Mouse (Mus musculus) T-cell, adult 2 months (primary cell): Measurements from ENCODE around the gene Grhl3.

Experiments used
- DNase-seq: peaks from one replicate; pipeline ENCODE4 v3.0.0; 2022; ENCODE audit warnings: low spot score

Gene Grhl3

DNA sequence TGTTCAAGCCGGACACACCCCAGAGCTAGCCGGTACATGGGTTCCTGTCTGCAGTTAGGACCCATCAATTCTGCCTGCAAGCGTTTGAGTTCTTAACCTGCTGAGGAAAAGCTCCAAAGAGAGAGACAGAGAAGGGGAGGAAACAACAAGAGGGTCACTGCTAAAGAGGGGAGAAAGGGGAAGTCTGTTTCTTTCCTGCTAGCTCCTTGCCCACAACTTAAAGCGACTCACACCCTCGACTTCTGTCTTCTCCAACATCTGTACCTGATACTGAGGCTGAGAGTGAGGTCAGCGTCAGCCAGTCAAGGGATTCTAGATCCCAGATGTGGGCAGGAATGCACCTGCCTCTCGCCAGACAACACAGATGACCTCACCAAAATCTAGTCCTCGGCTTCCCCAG is 1.2 kb downstream of the Grhl3 start:
- no peak for DNase-seq

DNA sequence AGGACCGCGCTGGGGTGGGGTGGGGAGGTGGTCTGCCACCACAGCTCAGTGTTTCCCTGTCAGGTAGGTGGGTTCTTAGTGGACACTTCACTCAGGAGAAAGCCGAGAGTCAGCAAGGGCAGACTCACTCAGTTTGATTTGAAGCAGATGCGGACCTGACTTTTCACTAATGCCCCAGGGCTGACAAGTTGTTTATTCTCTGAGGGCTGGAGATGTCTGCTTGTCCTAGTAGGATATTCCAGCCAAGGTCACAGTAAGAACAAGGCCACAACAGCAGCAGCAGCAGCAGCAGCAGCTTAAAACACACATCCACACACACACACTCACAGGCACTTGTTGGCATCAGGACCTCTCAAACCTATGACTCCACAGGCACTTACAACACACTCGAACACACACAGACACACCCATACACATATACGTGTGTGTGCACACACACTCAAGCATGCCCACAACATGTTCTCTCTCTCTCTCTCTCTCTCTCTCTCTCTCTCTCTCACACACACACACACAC is 2.3 kb downstream of the Grhl3 start:
- DNase-seq = no peak

DNA sequence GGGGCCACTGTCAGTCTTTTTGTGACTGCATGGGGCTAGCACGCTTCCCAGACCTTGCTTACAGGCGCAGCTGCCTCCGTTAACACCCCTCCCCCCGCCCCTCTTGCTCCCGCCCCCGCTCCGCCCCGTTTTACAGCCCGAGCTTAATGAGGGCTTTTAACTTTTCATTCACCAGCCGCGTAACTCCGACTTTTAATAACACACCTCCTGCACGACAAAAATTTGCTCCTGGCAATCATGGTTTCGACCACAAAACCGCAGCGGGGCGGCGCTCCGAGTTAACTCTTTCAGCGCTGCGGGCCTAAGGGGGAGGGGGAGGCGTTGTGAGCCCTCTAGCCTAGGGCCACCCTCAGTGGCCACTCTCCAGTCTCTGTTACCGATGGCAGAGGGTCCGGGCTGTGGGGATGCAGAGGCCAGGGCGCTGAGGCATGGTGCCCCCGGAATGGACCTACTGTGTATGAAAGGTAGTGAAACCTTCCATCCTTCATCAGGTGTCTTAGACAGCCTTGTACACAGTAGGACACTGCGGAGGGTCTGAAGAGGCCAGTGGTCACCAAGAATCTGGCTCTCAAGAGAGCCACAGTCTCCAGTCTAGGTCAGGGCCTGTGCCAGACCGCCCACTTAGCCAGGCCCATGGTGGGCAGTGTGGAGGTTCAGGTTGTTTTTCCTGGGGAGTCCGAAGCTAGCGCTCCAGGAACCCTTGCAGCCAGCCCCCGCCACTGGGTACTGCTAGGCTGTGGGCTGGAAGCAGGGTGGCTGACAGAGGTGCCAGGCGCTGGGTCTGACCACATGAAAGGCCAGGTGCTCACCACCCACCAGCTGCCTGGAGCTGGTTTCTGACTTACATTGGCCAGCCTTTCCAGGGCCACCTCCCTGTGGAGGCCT is 3.0 kb downstream of the Grhl3 start:
- DNase-seq = peak; percentile 73

DNA sequence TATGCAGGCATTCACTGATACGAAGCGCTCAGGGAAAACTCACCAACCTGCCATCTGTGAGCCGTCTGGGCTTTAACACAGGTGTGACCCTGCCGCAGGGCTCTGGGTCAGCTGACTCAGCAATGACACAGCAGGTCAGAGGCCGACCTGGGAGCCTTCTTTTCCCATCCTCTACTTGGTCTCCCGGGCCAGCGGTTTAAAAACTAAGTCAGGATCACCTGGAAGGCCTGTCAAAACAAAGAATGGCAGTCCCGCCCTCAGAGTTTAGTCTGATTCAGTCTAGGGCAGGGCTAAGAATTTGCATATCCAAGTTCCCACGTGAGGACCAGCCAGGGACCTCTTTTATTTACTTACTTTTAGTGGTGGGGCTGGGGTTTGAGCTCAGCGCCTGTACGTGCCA is 4.2 kb downstream of the Grhl3 start:
- DNase-seq = no peak

DNA sequence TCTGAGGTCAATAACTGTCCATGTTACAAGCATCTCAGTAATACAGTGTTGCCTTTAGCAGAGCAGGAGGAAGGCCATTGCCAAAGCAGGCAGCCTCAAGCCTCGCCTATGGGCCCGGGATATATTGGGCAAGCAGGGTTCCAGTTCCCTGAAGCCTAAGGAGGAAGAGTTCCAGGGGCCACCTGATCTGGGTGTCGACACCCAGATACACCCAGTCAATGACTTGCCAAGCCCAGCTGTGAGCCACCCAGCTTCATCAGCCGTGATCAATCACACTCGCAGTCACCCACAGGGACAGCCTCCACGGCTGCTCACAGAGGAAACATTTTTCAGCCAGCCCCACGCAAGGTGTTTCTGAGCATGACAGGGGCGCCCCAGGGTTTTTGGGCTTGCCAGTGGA is 5.9 kb downstream of the Grhl3 start:
- DNase-seq = no peak

DNA sequence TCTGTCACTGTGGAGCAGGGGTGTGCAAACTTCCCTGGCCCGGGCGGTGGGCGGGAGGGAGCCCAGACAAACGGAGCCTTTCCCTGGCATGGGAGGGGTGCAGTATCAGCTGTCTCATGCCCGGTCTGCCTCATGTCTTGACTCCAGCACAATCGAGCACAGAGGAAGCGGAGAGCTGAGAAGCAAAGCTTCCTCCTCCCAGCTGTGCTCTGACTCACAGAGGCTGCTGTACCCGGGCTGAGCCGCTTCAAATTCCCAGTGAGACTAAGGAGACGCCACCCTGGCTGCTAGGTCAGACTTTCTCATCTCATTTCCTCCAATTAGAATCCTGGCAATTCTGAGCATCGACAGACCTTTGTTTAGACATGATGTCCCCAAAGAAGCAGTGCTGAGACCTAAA is 6.4 kb downstream of the Grhl3 start:
- no peak for DNase-seq

DNA sequence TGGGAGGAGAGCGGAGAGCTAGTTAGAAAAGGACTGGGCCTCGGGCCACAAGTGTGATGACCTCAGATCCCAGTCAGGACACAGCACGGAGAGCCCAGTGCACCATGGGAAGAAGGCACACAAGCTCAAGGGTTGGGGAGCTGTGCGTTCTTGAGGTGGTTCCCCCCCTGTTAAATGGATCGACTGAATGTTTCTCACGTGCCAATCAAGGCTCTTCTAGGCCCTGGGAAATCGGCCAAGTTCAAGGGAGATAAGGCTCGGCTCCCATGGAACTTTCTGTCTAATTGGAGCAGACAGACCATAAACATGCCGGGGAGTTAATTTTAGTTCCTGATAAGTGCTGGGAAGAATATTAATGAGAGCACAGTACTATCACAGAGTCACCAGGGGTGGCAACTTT is 8.0 kb downstream of the Grhl3 start:
- no peak for DNase-seq

DNA sequence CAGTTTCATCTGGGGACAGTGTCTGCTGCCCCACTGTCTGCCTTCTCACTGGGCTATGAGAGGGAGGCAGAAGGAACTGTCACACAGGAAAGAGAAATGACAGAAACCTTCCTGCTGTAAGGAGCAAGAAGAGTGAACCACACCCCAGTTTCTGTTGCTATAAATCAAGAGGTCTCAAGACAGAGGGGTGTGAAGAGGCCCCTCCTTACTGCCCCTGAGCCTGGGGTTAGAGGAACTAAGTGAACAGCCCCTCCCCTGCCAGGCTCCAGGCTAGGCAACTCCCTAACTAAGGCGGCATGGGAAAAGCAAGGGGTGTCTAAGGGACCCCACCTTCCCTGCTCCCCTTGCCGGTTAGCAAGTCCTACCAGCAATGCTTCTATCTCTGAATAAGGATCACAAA is 9.6 kb downstream of the Grhl3 start:
- no peak for DNase-seq

DNA sequence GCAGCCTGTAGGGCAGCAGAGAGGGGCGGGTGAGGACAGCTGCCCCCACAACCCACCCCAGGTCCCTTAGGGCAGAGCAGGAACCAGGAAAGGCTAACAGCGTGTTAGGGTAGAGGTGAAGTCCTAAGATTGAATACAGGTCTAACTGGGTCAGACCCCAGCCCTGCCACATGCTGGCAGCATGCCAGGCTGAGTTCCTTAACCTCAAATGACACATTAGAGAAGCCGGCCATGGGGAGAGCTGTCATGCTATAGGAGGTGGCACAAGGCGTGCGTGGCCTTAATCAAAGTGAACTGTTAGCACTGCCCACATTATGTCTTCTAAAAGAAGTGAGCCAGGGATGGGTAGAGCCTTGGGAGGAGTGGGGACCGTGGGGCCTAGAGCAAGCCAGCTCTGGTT is 24.1 kb downstream of the Grhl3 start:
- no peak for DNase-seq

DNA sequence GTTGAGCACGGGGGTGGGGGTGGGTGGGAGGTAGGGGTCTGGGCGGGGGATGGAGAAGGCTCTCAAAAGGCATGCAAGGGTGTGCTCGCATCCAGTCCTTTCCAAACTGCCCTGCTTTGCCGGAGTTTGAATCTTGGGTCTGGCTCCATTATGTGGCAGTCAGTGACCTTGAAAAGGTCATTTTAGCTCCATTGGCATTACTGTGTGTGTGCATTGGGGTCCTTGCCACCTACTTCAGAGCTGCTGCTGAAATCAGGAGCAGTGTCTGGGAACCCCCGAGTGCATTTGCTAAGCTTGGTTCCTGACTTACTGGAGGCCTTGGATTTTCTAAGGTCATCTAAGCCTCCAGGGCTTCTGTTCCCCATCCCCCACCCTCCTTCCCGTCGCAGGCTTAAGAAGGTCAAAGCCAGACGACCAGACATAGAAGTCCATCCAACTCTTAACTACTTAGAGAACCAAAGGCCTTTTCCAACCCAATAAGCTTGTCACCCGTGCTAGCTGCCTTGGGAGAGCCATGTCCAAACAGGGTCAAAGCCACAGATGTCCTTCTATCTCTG is 24.8 kb downstream of the Grhl3 start:
- DNase-seq = no peak

DNA sequence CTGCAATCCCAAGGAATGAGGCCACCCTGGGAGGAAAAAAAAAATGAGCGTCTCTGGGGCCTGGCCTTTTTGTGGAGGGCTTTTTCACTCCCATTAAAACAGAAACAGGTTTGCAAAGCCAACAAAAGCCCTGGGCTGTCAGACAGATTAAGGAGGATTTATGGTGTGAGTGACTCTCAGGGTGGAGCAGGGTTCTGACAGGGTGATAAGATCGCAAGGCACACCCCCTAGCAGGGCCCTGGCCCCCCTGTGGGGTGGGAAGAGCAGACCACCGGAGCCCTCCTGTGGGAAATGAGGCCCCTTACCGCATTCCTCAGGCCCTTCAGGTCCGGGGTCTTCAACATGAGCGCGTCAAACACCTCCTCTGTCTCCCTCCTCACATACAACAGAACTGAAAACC is 25.3 kb downstream of the Grhl3 start:
- no peak for DNase-seq

DNA sequence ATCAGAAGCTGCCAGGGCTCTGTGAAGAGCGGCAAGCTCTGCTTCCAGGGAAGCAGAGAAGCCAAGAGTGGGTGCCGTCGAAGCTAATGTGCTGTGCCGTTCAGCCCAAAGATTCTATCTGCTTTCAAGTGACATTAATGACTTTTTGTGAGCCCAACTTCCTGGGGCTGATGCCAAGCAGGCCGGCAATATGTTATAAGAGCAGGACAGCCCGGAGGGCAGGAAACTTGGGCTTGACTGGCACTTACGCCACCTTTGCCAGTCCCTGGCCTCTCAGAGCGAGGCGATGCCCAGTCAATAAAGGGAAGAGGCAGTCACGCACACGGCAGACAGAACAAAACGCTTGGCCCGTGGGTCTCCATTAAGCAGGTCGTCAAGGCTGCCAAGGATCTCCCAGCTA is 25.9 kb downstream of the Grhl3 start:
- no peak for DNase-seq

DNA sequence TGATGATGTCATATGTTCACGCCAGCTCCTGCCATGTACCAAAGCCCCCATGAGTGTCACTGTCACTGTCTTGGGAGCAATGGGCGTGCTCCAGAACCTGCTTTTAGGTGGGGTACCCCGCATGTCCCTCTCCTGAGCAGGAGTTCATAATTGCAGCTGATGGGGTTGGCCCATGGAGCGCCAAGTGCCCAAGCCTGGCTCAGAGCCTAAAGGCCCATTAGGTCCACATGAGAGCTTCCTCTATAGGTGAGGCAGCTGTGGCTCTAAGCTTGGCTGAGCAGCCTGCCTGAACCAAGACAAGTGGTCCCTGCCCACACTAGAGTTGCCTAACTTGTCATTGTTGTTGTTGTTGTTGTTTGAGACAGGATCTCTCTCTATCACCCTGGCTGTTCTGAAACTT is 26.6 kb downstream of the Grhl3 start:
- DNase-seq = no peak

DNA sequence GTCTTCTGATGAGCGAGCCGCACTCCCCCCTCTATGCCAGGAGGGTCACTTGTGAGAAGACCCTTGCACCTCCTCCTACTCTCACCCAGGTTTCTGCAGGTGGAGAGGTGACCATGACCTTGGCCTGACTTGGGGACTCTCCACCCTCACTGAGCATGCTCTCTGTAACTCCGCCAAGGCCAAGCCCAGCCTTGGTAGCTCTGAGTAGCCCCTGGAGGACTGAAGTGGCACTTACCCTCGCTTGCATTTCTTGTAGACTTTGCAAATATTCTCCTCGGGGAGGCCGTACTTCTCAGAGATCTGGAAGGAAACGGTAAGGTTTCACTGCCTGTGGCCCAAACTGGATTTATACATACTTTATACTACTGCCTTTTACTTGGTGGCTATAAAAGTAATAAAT is 27.4 kb downstream of the Grhl3 start:
- DNase-seq = no peak

DNA sequence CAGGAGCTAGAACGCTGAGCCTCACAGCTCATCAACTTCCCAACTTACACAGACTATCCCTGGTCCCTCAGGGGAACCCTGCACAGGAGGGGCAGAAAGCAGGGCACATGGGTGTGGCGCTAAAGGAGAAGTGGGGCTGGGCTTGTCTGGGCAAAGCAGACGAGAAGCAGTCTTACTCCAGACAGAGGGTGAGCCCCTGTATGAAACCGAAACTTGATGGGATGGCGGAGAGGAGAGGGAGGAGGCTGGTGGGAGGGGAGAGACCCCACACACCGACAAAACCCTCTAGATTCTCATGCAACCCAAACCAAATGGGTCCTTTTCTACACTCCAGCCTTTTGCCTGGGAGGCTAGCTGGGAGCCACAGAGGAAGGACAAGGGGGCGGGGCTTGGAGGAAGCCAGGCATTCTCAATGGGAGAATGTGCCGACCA is 28.3 kb downstream of the Grhl3 start:
- no peak for DNase-seq

DNA sequence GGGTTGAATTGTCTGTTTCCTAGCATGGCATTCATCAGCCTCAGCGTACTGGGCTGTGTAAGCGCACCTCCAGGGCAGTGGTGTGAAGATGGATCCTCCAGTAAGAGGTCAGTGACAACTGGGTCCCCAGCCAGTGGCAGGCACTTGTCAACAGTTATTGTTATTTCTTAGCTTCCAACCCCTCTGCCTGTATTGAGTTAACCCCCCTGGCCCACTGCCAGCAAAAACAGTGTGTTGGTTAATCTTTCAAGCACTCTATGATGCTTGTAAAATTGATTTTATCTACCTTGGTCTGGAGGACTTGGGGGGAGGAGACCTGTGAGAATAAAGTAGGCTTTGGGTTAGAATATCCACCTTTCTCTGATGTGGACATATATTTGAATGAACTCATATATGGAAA is 29.1 kb downstream of the Grhl3 start:
- no peak for DNase-seq

DNA sequence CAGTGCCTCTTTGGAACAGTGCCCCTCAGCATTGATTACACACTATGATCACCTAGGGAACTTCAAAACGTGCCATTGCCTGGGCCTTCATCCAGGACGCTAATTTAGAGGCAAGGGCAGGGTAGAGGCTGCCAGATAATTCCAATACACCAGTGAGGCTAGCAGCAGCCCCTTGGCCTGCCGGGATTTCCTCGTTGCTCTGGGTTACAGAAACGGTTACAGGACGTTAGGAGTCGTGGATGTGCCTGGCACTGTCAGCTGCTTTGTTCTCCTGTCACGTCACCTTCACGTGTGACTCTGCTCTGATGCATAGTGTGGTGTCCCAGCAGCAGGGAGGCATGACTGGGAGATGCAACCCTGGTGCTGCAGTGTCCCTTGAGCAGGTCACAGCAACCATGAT is 33.4 kb downstream of the Grhl3 start:
- DNase-seq = no peak

DNA sequence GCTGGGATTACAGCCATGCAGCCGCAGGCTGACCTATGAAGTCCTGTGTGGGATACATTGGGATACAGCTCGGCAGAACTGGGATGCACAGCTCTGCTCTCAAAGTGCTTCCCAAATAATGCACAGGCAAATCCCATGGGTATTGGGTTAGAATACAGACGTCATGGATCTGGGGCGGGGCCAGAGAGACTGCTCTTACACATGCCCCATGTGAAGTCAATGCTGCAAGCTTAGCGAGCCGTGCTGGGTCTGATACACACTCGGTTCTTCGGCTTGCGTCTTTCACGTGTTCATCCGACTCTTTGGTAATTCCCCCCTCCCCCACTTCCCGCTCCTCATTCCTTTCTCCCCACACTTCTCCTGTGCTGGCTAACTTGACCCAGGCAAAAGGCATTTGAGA is 34.4 kb downstream of the Grhl3 start:
- no peak for DNase-seq

DNA sequence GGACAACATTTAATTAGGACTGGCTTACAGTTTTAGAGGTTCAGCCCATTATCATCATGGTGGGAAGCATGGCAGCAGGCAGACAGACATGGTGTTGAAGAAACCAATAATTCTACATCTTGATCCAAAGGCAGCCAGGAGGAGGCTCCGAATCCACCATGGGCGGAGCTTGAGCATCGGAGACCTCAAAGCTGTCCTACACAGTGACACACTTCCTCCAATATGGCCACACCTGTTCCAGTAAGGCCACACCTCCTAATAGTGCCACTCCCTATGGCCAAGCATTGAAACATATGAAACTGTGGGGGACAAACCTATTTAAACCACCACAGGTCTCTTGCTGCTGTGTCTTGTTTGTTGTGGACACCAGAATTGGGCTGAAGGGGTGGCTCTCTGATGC is 38.4 kb downstream of the Grhl3 start:
- DNase-seq = no peak

DNA sequence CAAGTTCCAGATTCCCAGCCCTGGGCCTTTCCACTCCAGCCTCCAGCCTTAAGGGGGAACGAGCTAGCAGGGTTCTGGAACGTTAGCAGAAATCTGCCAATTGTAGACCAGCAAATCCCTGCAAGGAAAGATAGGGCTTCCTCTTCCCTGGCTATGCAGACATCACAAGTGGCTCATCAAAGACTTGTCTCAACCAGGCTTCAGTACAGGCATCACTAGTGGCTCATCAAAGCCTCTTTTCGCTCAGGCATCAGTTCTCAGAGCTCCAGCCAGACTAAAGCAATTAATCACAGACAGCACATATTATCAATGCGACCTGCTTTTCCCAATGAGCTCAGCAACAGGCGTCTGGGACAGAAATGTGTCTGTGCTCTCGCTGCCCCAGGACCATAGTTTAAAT is 40.4 kb downstream of the Grhl3 start:
- no peak for DNase-seq

DNA sequence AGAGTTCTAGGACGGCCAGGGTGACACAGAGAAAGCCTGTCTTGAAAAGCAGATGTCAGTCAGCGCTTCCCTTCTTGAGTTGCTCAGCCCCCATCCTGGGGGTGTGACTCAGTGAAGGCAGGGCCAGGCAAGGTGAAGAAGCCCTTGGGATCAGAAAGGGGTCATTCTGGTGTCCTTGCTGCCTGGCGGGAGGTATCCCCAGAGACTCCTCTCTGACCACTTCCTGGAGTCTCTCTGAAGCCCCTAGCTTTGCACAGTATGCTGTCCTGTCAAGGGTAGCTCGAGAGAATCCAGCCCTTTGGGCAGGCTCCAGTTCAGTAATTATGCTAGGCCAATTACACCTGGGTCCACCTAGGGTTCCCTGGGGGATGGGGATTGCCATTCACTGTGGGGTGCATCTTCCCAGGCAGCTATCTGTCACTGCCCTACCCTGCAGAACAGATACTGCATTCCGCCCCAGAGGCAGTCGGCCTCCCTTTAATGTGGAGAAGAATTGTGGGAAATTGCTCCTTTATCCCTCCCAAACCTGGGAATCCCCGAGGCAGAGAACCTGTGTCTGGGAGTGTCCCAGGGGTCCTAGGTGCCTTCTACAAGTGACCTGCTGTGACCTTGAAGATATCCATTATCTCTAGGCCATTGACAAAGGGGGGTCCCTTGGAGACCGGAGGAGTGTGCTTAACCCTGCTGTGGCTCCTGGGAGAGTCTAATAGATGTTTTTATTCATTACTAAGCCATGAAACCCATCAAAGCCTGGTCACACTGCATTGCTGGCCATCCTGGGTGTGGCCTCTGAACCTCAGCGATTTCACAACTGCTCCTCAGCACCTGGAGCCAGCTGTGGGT is 41.4 kb downstream of the Grhl3 start:
- DNase-seq = no peak

DNA sequence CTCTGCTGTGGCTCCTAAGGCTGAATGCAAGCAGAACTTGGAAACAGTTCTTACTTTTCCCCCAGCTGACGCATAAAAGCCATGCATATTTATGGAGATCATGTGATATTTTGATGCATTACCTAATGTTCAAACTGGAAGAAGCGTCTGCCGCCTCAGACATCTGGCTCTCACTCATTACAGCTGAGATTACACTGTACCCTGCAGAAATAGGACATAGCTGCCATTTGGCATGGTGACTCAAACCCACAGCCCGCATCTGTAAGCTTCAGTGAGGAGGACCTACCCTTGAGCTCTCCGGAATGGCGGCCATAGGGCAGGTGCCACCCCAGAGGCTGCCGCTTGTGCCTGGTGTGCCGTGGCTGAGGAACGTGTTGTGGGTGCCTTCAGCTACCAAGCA is 42.2 kb downstream of the Grhl3 start:
- no peak for DNase-seq

DNA sequence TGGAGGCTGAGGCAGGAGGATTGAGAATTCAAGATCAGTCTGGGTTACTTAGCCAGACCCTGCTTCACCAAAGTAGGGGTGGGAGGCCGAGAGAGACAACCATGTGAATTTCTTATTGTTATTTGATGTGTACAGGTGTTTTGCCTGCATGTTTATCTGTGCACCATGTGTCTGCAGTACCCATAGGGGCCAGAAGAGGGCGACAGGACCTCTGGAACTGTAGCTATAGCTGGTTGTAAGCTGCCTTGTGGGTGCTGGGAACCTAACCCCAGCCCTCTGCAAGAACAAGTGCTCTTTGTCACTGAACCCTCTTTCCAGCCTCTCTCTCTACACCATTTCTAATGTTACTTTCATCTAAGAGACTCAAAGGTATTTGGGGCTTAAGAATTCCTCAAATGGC is 43.2 kb downstream of the Grhl3 start:
- DNase-seq = no peak
